Mouse (Mus musculus): ENCODE measurements around the gene Mcm8. TPM values are rescaled to one million over a fixed set of nuclear protein-coding genes. Genes with fewer than 3 reads are reported as not detected.

Gene Mcm8
- 1.9 TPM for polyA plus RNA-seq (2014; fragmentation: Illumina TruSeq; extraction: RNeasy Lipid Tissue Mini Kit (QIAGEN cat#74804); ENCODE audit: low read depth, low replicate concordance)

DNA sequence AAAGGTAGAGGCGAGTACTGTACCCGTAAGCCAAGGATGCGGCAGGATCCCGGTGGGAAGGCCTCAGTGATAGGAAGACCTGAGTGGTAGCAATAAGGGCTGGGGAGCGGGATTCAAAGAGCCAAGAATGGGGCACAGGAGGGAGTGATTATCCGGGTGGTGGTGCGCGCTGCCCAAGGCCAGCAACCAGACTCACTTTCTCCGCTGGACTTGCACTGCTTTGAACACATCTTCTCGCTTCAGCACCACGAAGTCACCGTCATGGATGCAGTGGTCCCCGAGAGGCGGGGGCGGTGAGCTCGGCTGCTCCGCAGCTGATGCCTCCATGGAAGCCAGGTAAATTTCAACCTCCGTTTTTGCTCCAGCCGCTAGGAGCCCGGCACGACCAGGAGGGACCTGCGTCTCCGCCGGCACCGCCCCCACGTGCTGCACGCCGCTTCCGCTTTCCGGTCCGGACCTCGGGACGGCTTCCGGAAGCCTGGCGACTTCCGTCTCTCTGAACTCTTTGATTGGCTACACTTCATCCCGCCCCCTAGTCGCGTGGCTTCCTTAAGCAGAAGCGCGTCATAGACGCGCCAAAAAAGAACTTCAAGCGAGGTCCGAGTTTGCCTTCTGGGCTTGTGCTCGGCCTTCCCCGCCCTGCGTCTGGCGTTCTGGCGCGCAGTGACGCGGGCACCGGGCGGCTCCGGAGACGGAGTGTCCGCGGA, at the start of gene Mcm8, which contains the start of gene Trmt6:
Gene Mcm8 (plus strand): TSS at position 534 of the 707 bp plus-strand sequence.
Gene Trmt6 (minus strand): TSS at position 448 of the 707 bp plus-strand sequence.

DNA sequence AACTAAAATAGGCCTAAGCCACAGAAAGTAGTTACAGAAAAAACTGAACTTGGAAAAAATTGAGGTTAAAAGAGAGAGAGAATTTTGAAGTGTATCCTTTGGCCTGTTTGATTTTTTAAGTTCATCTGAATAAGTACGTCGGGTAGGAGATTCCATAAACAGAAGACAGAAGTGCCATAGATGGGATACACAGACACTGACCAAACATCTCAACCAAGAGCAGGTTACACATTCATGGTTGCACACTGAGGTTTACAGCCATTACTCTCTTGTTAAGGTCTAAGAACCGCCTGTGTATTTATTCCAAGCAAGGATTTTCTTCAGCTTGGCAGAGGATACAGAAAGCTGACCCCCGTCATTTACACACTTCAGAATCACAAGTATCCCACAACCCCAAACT, 35.0 kb upstream of the Mcm8 start, which contains the start of gene Chgb:
Gene Chgb (plus strand): TSS at position 301 of the 400 bp plus-strand sequence.

DNA sequence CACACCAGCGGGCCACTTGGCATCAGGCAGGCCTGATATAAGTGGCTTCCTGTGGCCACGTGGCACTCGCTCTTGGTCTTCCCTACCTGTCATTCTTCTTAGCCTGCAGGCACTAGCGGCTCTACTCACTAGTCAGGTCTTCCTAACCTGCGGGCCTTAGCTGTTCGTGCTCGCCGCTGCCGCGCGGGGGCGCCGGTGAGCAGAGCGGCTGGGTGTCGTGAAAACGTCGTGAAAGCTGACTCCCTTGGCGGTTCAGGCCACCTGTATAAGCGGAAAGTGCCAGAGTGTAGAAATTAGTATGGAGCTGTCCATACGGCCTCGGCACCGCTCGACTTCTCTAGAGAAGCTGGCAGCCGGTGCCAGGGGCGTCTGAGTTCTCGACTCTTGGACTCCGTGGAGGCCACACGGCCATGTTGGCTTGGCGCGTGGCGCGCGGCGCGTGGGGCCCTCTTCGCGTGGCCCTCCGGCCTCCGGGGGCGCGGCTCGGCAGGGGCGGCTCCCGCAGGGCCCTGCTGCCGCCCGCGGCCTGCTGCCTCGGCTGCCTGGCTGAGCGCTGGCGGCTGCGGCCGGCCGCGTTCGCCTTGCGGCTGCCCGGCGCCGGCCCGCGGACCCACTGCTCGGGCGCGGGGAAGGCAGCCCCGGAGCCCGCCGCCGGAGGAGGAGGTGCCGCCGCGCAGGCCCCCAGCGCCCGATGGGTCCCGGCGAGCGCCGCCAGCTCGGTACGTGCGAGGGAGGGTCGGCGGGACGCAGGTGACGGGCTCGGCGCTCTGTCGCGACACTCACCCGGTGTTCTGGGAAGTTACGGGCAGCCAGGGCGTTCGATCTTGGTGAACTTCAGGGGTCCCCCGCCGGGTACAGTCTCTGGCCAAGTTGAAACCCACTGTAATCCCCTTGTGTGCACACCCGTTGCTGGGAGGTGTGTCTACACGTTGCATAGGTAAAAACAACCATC, 30.7 kb downstream of the Mcm8 start, which contains the start of gene Crls1:
Gene Crls1 (plus strand): TSS at position 260 of the 952 bp plus-strand sequence.

DNA sequence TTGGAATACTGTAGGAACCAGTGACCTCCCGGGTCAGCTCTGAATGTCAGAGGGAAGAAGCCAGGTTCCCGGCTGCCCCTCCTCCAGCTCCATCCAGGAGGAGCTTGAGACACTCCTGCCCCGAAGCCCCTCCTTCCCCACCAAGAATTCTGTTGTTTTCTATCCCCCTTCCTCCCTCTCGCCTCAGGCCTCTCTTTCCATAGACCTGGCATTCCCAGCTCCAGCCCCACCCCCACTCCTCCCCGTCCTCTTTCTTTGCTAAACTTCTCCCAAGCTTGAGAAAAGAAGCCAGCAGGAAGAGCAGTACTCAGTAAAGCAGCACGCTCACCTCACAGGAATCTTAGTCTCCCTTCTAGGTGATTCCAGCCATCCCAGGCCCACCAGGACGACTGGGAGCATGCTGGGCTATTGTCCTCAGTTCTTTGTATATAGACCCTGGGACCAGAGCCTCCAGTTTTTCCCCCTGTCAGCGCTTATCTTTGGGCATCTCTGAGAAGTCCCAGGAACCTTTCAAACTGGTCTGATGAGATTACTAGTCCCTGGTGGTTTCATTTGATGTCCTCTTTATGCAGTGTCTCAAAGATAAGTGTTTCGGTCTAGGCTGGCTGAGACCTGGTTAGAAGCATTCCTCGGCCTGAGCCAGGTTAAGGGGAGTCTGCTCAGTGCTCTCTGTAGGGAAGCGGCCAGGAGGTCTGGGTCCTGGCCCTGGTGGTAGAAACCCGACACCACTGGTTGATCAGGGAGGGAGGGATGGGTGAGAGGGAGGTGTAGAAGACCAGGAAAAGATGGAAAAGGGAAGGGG, 65.1 kb downstream of the Mcm8 start, which contains the start of gene Lrrn4:
Gene Lrrn4 (minus strand): TSS at position 48 of the 802 bp plus-strand sequence.

Other genes starting within 250 kb of the Mcm8 start
- 163 TPM for gene Gpcpd1, start 228.4 kb upstream of the Mcm8 start, polyA plus RNA-seq (2014; fragmentation: Illumina TruSeq; extraction: RNeasy Lipid Tissue Mini Kit (QIAGEN cat#74804); ENCODE audit: low read depth, low replicate concordance)
- gene Shld1, start 129.2 kb upstream of the Mcm8 start, polyA plus RNA-seq (2014; fragmentation: Illumina TruSeq; extraction: RNeasy Lipid Tissue Mini Kit (QIAGEN cat#74804); ENCODE audit: low read depth, low replicate concordance) = 2.6 TPM
- gene Chgb, start 34.9 kb upstream of the Mcm8 start, polyA plus RNA-seq (2014; fragmentation: Illumina TruSeq; extraction: RNeasy Lipid Tissue Mini Kit (QIAGEN cat#74804); ENCODE audit: low read depth, low replicate concordance) = not detected
- 19.2 TPM for gene Trmt6, start 86 bp upstream of the Mcm8 start, polyA plus RNA-seq (2014; fragmentation: Illumina TruSeq; extraction: RNeasy Lipid Tissue Mini Kit (QIAGEN cat#74804); ENCODE audit: low read depth, low replicate concordance)
- gene Crls1, start 30.5 kb downstream of the Mcm8 start, polyA plus RNA-seq (2014; fragmentation: Illumina TruSeq; extraction: RNeasy Lipid Tissue Mini Kit (QIAGEN cat#74804); ENCODE audit: low read depth, low replicate concordance) = 187 TPM
- 0.79 TPM for gene Lrrn4, start 64.8 kb downstream of the Mcm8 start, polyA plus RNA-seq (2014; fragmentation: Illumina TruSeq; extraction: RNeasy Lipid Tissue Mini Kit (QIAGEN cat#74804); ENCODE audit: low read depth, low replicate concordance)
- 0.34 TPM for gene Fermt1, start 129.8 kb downstream of the Mcm8 start, polyA plus RNA-seq (2014; fragmentation: Illumina TruSeq; extraction: RNeasy Lipid Tissue Mini Kit (QIAGEN cat#74804); ENCODE audit: low read depth, low replicate concordance)